Mouse (Mus musculus) brain, embryonic 14.5 days (tissue): ENCODE measurements around the gene Parp6.

ENCODE experiments used
- CTCF ChIP-seq: fragments of 200-500 bp; IDR thresholded peaks from 2 replicates; pipeline ENCODE4 v1.5.1; 2012; ENCODE audit warnings: inconsistent platforms, mild to moderate bottlenecking, moderate library complexity, borderline replicate concordance; ENCODE audit not compliant: insufficient read depth, insufficient read length; ENCODE audit errors: extremely low read depth
- POLR2A ChIP-seq: fragments of 200-500 bp; IDR thresholded peaks from 2 replicates; pipeline ENCODE4 v1.6.1; 2012; ENCODE audit warnings: mild to moderate bottlenecking, inconsistent platforms, borderline replicate concordance; ENCODE audit not compliant: poor library complexity, insufficient read depth, insufficient read length, severe bottlenecking; ENCODE audit errors: extremely low read depth

DNA sequence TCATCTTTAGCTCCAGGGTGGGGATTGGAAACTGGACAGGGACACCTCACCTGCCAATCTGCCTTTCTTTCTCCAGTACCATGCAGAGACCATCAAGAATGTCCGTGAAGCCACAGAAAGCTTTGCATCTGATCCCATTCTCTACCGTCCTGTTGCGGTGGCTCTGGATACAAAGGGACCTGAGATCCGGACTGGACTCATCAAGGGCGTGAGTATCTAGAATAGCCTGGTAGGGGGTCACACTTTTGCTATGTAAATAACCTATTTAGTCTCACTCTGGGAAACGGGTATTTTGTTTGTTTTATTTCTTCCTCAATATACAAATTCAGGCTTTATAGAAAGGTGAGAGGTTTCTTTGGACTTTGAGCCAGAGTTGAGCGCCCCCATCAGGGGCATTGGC, 51.4 kb downstream of the Parp6 start:
- TF ChIP-seq POLR2A (no peak), CTCF (no peak)
